Mouse (Mus musculus): ENCODE results near the gene Plpp4.
A peak's percentile ranks its signal among the peaks of the same experiment; 100 is the strongest.

Plpp4 gene

DNA sequence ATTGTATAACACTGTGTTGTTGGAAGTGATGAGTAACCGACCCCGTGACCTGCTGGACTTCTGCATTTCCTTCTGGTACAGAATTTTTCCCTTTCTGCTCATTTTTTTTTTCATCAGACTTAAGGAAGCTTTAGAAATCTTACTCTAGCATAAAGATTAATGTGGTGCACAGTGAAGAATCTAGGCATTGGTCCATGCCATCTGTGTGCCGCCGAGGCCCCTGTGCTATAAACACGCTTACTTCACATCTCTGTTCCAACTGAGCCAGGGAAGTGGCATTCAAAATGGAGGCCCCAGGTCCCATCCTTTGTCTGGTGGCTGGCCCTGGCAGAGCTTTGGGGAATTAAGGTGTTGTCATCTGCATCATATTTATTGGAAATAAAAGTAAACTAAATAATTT, 44.8 kb downstream of the Plpp4 start:
- DNase-seq (ENCODE audit: low spot score) = no peak

DNA sequence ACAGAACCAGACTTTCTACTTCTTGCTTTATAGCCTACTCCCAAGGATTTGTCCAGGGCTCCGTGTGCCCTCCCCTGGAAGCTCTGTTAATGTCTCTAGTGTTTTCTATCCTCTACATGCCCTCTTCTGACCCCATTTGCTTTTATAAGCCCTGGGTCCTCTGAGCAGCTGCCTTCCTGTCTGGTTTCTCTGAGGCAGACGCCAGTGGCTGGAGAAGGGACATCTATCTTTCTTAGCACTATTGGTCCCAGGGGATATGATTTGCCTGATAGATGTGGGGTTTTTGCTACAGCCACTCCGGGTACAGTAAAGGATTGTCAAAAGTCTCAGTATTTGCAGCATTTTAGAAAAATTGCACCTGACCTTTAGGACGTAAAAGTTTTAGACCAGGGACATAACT, 46.5 kb downstream of the Plpp4 start:
- no peak for DNase-seq (ENCODE audit: low spot score)

DNA sequence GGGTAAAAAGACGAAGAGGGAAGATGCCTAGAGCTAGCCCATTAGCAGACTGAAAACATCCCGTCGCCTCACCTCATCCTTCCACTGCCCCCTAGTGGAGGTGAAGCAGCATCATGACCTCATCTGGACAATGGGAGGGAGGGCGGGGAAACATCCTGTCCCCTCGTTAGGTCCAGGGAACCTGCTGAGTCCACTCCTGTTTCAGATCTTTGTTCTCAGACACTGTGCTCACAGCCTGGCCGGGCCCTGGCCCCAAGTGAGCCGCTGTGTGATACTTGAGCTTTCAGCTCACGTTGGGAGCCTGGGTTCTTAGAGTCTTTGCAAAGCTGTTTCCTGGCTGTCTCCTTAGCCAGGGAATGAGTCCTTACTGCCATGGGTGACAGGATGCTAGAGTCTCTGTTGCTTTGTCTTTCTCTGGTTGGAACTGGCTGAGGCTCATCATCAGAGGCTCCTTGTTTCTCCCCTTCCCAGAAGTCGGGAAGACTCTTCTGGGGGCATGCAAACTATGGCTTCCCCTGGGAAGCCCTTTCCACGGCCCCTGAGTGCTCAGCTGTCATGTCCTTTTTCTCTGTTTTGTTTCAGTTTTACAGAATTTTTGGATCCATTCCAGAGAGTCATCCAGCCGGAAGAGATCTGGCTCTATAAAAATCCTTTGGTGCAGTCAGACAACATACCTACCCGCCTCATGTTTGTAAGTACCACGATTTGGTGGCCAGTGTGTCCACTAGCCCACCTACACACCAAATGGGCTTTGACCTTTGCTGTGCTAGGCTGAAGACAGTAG, 50.4 kb downstream of the Plpp4 start:
- no peak for DNase-seq (ENCODE audit: low spot score)

- no peak for DNase-seq (ENCODE audit: low spot score)
Observed at GRCm38 (mm10) chr7:129308661-129309060, 51.8 kb downstream of the Plpp4 start.

- no peak for DNase-seq (ENCODE audit: low spot score)
Observed at GRCm38 (mm10) chr7:129312521-129312920, 55.7 kb downstream of the Plpp4 start.

DNA sequence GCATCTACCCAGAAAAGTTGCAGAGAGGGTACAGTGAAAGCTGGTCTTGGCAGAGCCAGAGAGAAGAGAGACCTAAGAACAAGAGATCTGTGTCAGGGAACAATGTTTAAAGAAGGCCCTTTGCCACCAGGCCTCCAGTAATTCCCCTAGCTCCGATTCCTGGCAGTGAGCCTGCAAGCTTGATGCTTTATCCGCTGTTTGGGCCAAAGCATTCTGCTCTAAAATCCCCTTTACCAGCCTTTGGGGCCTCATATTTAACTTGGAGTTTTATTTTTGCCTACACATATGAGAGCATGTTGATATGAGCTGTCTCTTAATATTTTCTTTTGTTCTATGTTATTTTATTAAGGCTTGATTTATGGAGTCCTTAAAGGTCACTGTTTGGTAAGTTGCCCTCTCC, 57.1 kb downstream of the Plpp4 start:
- no peak for DNase-seq (ENCODE audit: low spot score)

- no peak for DNase-seq (ENCODE audit: low spot score)
Observed at GRCm38 (mm10) chr7:129340096-129340495, 83.3 kb downstream of the Plpp4 start.

DNA sequence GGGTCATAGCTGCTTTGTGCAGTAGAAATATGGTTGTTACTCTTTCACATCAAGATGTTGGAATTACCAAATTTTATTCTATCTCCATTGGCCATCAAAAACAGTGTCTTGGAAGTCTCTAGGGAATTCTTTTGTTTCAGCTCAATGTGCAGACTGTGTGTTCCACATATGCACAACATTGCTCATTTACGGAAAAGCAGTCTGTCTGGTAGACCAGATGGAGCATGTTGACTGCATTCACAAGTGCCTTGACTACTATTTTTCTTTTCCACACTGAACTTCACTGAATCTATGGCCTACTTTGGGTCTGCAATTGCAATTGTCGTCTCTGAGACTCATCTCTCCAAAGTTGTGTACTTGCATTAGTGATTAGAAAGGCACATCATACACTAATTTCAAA, 98.7 kb downstream of the Plpp4 start:
- DNase-seq (ENCODE audit: low spot score) = no peak

GRCm38 (mm10) chr7:129375306-129375705, 118.5 kb downstream of the Plpp4 start:
- no peak for DNase-seq (ENCODE audit: low spot score)

DNA sequence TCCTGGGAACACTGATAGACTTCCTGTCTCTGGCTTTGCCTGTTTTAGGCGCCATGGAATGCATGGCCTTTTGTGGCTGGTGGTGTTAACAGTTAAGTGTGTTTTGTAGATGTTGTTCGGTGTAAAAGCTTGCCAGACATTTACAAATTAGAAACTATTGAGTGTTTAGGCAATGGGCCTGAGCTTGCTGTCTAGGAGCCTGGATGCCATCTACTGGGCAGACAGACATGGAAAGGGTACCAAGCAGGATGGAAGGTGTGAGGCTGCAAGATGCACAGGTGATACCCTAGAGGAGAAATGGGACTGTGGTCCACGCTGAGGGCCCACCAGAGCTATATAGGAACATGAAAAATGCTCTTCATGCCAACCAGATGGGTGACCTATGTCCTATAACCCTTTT, 128.3 kb downstream of the Plpp4 start:
- DNase-seq (ENCODE audit: low spot score) = no peak

DNA sequence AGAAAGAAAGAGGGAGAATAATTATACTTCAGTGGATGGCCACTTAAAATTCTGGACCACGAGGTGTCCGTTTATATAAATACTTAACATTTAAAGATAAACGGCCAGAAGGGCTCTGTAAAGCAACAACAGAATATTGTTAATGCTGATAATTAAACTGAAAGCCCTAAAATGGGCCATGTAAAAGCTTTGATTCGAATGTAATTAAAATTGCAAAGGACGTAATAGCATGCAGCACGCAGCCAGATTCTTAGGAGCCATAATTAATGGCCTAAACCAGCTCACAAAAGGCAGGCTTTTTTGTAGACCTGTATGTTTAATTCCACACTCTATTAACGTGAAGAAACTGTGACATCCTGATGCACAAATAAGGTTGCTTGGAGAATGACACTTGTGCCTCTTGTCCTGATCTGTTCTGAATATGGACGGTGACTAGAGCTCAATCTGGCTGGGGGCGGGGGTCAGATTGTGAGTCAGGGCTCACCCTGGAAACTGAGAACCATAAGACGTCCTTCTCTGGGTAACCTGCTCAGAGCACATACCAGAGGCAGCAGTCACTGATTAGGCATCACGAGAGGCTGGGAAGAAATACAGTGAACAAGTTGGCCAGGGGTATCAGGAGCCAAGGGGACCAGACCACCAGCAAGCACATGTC, 136.1 kb downstream of the Plpp4 start:
- no peak for DNase-seq (ENCODE audit: low spot score)

DNA sequence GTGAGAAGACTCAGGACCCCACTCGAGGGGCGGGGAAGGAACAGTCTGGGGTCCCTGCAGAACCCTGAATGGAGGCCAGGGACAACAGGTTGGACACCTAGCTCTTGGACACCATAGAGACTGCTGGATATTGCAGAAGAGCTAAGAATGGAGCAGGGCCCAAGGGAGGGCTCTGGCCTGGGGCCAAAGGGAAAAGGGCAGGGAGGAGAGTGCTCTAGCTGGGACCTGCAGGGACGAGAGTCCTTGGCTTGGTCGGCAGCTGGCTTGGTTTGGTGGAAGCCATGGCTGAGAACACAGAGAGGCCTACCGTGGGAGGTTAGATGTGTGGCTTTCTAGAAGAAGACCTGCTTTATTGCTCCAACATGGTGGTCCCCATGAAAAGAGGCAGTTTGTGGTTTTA, 139.7 kb downstream of the Plpp4 start:
- no peak for DNase-seq (ENCODE audit: low spot score)

- no peak for DNase-seq (ENCODE audit: low spot score)
Observed at GRCm38 (mm10) chr7:129399071-129399470, 142.2 kb downstream of the Plpp4 start.

- no peak for DNase-seq (ENCODE audit: low spot score)
Observed at GRCm38 (mm10) chr7:129402695-129403364, 146.0 kb downstream of the Plpp4 start.

GRCm38 (mm10) chr7:129406069-129406468, 149.2 kb downstream of the Plpp4 start:
- DNase-seq (ENCODE audit: low spot score) = no peak

- no peak for DNase-seq (ENCODE audit: low spot score)
Observed at GRCm38 (mm10) chr7:129412695-129413094, 155.9 kb downstream of the Plpp4 start.

- DNase-seq (ENCODE audit: low spot score) = no peak
Observed at GRCm38 (mm10) chr7:129415179-129415578, 158.3 kb downstream of the Plpp4 start.

DNA sequence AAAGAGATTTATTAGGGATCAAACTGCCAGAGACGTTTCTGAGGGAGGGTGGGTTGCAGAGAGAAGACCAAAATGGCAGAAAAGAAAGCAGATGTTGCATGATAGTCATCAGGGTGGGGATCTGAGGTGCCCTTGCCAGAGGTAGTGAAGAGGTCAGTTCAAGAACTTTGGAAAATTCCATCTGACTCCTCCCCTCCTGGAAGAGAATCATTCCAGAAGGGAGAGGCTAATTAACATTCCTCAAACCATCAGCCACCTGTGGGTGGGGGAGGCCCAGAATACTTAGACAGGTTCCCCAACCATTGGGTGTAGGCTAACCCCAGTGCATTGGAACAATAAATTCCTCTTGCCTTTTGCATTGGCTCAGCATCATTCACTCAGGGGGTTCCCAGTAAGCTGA, 164.3 kb downstream of the Plpp4 start:
- no peak for DNase-seq (ENCODE audit: low spot score)

DNA sequence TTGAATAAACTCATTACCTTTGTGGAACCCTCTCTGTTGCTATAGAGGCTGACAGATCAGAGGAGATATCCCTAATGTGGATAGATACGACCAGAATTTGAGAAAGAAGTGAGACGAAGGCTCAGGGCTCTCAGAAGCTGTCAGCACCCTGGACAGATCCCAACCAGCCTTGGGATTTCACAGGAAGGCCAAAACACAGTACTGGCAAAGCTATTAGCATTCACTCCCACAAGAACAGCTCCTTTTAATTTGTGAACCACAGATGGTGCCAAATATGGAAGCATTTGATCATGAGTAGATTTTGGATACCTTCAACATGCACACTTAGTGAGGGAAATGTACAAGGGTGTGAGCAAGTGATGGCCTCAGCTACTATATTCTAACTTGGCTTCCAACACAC, 168.7 kb downstream of the Plpp4 start:
- peak; percentile 9 for DNase-seq (ENCODE audit: low spot score)

GRCm38 (mm10) chr7:129428794-129429193, 172.0 kb downstream of the Plpp4 start:
- DNase-seq (ENCODE audit: low spot score) = no peak

DNA sequence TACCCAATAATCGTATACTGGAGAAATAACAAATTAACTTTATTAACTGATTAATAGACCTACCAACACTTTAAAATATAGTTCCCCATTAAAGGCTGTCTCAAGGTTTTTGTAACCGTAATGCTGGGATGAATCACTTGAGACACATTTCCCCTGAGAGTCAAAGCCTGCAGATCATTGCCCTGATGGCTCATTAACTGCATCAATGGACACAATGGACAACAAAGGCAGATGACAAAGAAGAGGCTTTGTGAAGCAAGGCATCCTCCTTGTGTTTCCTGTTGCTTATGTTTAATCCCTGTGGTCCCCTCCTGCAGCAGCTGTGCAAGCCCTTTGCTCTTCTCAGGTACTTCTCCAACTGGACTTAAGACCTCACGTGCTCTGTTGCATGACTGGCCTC, 173.1 kb downstream of the Plpp4 start:
- DNase-seq (ENCODE audit: low spot score) = no peak
